Mouse (Mus musculus): ENCODE results near the gene Tiam2. TPM values are rescaled to one million over a fixed set of nuclear protein-coding genes. Genes with fewer than 3 reads are reported as not detected.

Tiam2 gene
- polyA plus RNA-seq, 1 experiment = 3.4 TPM

DNA sequence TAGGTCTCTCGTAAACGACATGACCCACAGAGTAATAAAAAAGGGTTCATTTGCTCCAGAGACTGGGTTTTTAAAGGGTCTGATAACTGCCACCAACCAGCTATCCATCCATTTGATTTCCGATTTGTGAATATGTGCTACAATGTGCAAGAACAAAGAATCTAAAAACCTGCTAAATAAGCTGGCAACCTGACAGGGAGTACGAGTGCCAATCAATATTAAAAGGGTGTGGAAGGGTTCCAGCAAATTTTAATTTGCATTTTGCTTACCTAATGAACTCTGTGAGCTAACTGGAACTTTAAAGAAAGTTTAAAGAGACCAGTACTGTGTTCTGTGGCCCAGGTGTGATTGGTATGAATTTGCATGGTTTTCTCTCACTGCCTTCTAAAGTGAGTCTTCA is 86.4 kb downstream of the Tiam2 start:
- TF ChIP-seq CTCF (IDR thresholded peaks at IDR 0.05; ENCODE audit: control insufficient read depth, insufficient read depth, low read length) (no peak), POLR2A (IDR thresholded peaks at IDR 0.05; ENCODE audit: borderline replicate concordance, control insufficient read depth, low read depth, low read length) (no peak)
- WGBS = 79% methylated on average over 4 of the region's 4 CpGs
- H3K27ac ChIP-seq (ENCODE audit: control insufficient read depth, insufficient read depth, low read depth, low read length, poor library complexity) = no peak overlapping the region
- no peaks in the 10 kb centered on the region for H3K4me1 ChIP-seq (ENCODE audit: control insufficient read depth, insufficient read depth, low read length)
- no peak overlapping the region for H3K4me3 ChIP-seq (replicated peaks; ENCODE audit: control insufficient read depth, low read depth, low read length)

DNA sequence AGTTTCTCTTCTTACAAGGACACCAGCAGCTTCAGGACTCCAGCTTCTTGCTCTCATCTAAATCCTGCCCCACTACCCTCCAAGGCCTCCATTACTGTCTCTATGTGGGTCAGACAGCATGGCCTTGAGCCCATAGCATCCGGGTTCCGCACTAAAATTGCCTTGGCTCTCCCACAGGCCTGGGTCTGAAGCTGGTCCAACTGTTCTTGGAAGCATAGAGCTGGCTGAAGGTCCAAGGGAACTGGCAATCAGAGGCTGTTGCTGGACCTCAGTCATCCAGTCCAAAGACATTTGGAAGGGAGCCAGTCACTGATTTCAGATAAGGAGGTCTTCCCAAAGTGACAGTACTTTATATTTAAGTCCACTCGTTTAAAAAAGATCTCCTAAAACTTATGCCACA is 89.2 kb downstream of the Tiam2 start:
- no peak overlapping the region for H3K4me3 ChIP-seq (replicated peaks; ENCODE audit: control insufficient read depth, low read depth, low read length)
- no peaks in the 10 kb centered on the region for H3K4me1 ChIP-seq (ENCODE audit: control insufficient read depth, insufficient read depth, low read length)
- WGBS = 74% methylated on average over 3 of the region's 3 CpGs
- no peak for TF ChIP-seq CTCF (IDR thresholded peaks at IDR 0.05; ENCODE audit: control insufficient read depth, insufficient read depth, low read length)
- TF ChIP-seq POLR2A (IDR thresholded peaks at IDR 0.05; ENCODE audit: borderline replicate concordance, control insufficient read depth, low read depth, low read length) = no peak
- no peak overlapping the region for H3K27ac ChIP-seq (ENCODE audit: control insufficient read depth, insufficient read depth, low read depth, low read length, poor library complexity)

DNA sequence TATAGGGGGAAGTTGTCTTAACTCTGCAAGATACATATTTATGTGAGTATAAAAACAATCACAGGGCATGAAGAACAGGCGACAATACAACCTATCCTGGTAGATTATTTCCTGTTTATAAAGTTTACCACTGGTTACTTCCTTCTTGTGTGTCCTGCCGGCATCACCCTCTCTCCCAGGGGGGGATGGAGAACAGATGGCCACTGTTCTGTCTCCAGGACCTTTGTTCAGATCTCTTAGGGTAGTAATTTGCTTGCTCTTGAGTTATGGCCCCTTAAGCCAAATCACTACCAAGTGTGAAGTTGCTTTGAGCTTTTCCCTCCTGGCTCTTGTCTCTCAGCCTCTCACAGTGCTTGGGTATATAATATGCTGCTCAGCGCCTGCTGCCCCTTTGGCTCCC is 90.0 kb downstream of the Tiam2 start:
- 44% methylated on average over 3 of the region's 3 CpGs for WGBS
- Histone ChIP-seq H3K27ac (ENCODE audit: control insufficient read depth, insufficient read depth, low read depth, low read length, poor library complexity) (no peak overlapping the region), H3K4me1 (ENCODE audit: control insufficient read depth, insufficient read depth, low read length) (no peaks in the 10 kb centered on the region), H3K4me3 (replicated peaks; ENCODE audit: control insufficient read depth, low read depth, low read length) (no peak overlapping the region)
- no peak for TF ChIP-seq CTCF (IDR thresholded peaks at IDR 0.05; ENCODE audit: control insufficient read depth, insufficient read depth, low read length)
- no peak for TF ChIP-seq POLR2A (IDR thresholded peaks at IDR 0.05; ENCODE audit: borderline replicate concordance, control insufficient read depth, low read depth, low read length)

DNA sequence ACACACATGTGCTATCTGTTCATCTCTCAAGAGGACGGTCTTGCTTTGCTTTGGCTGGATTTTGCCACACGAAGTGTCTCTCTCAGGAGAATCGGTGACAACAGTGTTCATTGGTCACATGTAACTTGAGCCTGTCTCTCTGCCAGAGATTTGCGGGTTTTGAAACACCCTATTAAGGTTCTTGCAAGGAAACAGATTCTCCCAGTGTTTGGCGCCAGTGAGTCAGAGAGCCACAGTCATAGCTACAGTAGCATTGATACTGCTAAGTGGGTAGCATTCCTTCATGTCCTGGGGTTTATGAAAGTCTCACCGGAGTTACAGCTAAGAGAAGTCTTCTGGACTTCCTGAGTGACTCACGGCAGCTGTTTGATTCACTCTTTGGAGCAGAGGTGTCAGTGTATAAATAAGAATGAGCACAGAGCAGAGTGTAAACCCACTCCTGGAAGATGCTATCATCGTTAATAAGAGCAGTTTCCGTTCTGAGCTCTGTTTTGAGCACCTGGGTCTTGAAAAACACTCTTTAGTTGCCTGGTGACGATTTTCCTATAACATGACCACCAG is 93.1 kb downstream of the Tiam2 start:
- no peaks in the 10 kb centered on the region for H3K4me1 ChIP-seq (ENCODE audit: control insufficient read depth, insufficient read depth, low read length)
- 76% methylated on average over 10 of the region's 10 CpGs for WGBS
- no peak for TF ChIP-seq CTCF (IDR thresholded peaks at IDR 0.05; ENCODE audit: control insufficient read depth, insufficient read depth, low read length)
- TF ChIP-seq POLR2A (IDR thresholded peaks at IDR 0.05; ENCODE audit: borderline replicate concordance, control insufficient read depth, low read depth, low read length) = no peak
- H3K4me3 ChIP-seq (replicated peaks; ENCODE audit: control insufficient read depth, low read depth, low read length) = no peak overlapping the region
- H3K27ac ChIP-seq (ENCODE audit: control insufficient read depth, insufficient read depth, low read depth, low read length, poor library complexity) = no peak overlapping the region

DNA sequence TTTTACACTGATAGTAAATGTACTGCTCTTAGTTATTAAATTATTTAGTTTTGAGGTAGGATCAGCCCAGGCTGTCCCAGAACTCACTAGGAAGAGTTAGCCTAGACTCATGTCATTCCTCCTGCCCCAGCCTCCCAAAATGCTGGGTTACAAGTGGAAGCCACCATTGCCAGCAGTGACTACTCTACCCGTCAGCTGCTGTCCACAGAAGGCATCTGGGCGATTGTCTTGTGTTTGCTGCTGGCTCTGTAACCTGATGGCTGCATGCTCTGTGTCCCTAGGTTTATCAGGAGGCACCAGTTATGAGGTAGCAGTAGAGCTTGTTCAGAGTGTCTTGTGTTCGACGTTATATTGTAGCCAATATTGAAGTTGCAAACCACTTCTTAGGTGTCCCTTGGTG is 93.8 kb downstream of the Tiam2 start:
- TF ChIP-seq CTCF (IDR thresholded peaks at IDR 0.05; ENCODE audit: control insufficient read depth, insufficient read depth, low read length) = no peak
- TF ChIP-seq POLR2A (IDR thresholded peaks at IDR 0.05; ENCODE audit: borderline replicate concordance, control insufficient read depth, low read depth, low read length) = no peak
- 82% methylated on average over 4 of the region's 4 CpGs for WGBS

DNA sequence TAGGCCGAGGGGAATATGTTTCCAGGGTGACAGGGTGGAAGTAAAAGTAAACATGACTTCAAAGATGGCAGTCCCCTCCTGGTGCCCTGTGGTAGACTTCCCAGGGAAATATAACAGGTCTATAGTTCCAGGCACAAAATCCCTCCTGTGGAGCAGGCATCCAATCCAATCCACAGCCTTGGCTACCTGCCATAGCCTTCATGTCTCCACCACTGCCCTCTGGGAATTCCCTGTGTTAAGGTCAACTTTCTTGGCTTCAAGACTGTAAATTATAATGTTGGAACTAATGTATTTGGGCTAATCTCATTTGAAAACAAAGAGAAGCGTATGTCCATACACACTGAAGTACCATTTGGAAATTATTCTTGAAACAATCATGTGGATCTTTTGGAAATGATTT is 97.0 kb downstream of the Tiam2 start:
- TF ChIP-seq POLR2A (IDR thresholded peaks at IDR 0.05; ENCODE audit: borderline replicate concordance, control insufficient read depth, low read depth, low read length) (no peak), CTCF (IDR thresholded peaks at IDR 0.05; ENCODE audit: control insufficient read depth, insufficient read depth, low read length) (no peak)
- no peak overlapping the region for H3K27ac ChIP-seq (ENCODE audit: control insufficient read depth, insufficient read depth, low read depth, low read length, poor library complexity)
- WGBS = 67% methylated on average over 2 of the region's 2 CpGs
- H3K4me1 ChIP-seq (ENCODE audit: control insufficient read depth, insufficient read depth, low read length) = no peaks in the 10 kb centered on the region
- H3K4me3 ChIP-seq (replicated peaks; ENCODE audit: control insufficient read depth, low read depth, low read length) = no peak overlapping the region

More for the DNA sequence above, 93.8 kb downstream of the Tiam2 start:
- H3K4me1 ChIP-seq (ENCODE audit: control insufficient read depth, insufficient read depth, low read length) = no peaks in the 10 kb centered on the region
- H3K27ac ChIP-seq (ENCODE audit: control insufficient read depth, insufficient read depth, low read depth, low read length, poor library complexity) = no peak overlapping the region
- no peak overlapping the region for H3K4me3 ChIP-seq (replicated peaks; ENCODE audit: control insufficient read depth, low read depth, low read length)

DNA sequence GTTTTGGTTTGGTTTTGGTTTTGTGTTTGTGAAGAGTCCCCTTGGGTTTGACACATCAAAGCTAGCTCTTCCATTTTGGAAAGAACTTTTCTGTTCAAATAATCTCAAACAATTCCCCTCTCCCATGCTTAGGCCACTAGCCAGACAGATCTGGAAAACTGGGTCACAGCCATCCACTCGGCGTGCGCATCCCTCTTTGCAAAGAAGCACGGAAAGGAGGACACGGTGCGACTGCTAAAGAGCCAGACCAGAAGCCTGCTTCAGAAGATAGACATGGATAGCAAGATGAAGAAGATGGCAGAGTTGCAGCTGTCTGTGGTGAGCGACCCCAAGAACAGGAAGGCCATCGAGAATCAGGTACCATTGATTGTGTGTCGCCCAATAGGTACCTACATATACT is 102.3 kb downstream of the Tiam2 start:
- Histone ChIP-seq H3K4me3 (replicated peaks; ENCODE audit: control insufficient read depth, low read depth, low read length) (no peak overlapping the region), H3K4me1 (ENCODE audit: control insufficient read depth, insufficient read depth, low read length) (no peaks in the 10 kb centered on the region), H3K27ac (ENCODE audit: control insufficient read depth, insufficient read depth, low read depth, low read length, poor library complexity) (no peak overlapping the region)
- TF ChIP-seq CTCF (IDR thresholded peaks at IDR 0.05; ENCODE audit: control insufficient read depth, insufficient read depth, low read length) (no peak), POLR2A (IDR thresholded peaks at IDR 0.05; ENCODE audit: borderline replicate concordance, control insufficient read depth, low read depth, low read length) (no peak)
- WGBS = 92% methylated on average over 9 of the region's 9 CpGs

DNA sequence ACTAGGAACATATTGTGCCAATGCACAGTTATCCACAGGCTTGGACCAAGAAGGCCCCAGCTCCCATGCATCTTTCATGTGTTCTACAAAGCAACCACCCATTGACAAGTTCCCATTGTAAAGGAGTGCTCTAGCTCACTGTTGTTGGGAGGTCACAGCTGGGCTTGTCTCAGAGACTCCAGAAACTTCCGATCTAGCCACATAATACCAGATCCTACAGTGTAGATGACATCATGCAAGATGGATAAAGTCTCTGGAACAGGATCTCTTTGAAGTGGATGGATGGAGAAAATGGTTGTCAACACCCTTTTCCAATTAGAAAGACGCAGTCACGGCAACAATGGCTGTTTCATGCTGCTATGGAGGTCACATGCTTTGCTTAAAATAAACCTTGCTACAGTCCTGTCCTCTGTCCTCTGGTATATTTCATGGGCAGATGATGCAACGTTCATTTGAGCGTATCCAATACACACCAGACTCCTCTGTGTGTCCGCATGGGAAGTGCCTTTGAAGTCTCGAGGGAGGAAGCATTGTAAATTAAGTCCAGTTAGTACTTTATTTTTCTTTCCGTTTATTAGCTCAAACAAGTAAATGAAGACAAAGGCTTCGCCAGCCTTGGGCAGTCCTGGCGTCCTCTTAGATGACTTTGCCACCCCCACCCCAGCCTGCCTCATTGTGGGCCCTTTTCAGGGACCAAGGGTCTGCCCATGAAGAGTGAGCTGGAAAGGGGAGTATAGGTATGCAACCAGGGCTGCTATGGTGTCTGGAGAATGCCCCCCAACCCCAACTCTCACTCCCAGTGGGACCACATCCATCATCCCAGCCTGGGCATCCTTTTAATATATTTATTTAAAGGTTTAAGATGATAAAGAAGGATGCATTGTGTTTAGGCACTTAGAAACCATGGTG is 106.5 kb downstream of the Tiam2 start:
- Histone ChIP-seq H3K4me1 (ENCODE audit: control insufficient read depth, insufficient read depth, low read length) (no peaks in the 10 kb centered on the region), H3K4me3 (replicated peaks; ENCODE audit: control insufficient read depth, low read depth, low read length) (no peak overlapping the region), H3K27ac (ENCODE audit: control insufficient read depth, insufficient read depth, low read depth, low read length, poor library complexity) (no peak overlapping the region)
- no peak for TF ChIP-seq POLR2A (IDR thresholded peaks at IDR 0.05; ENCODE audit: borderline replicate concordance, control insufficient read depth, low read depth, low read length)
- no peak for TF ChIP-seq CTCF (IDR thresholded peaks at IDR 0.05; ENCODE audit: control insufficient read depth, insufficient read depth, low read length)
- WGBS = 85% methylated on average over 10 of the region's 10 CpGs

Measured in bone marrow, adult 2 months (tissue).